Mouse (Mus musculus) kidney, postnatal 0 days (tissue): ENCODE results near the gene C1qtnf1. TPM values are rescaled to one million over a fixed set of nuclear protein-coding genes. Genes with fewer than 3 reads are reported as not detected.

Source experiments
- ATAC-seq: fragments of 200-750 bp; cut with Nextera tagmentation; replicated peaks from 2 replicates; pipeline ENCODE4 v1.8.0; 2017; ENCODE audit warnings: low read depth, moderate number of reproducible peaks, moderate TSS enrichment, moderate library complexity; ENCODE audit not compliant: low FRiP score
- DNase-seq: peaks from one replicate; pipeline ENCODE4 v3.0.0-alpha.2; 2016; ENCODE audit warnings: low spot score
- H3K27ac ChIP-seq: fragments of 300-500 bp; sonication (generic); 2 replicates; pipeline ENCODE4 v1.5.1; 2014; ENCODE audit warnings: mild to moderate bottlenecking
- H3K27me3 ChIP-seq: fragments of 300-500 bp; sonication (generic); 2 replicates; pipeline ENCODE4 v1.6.1; 2014; ENCODE audit warnings: low read length, mixed read lengths; ENCODE audit not compliant: insufficient read depth
- H3K36me3 ChIP-seq: fragments of 300-500 bp; sonication (generic); 2 replicates; pipeline ENCODE4 v1.6.1; 2014; ENCODE audit warnings: low read length, mixed read lengths; ENCODE audit not compliant: insufficient read depth
- H3K4me1 ChIP-seq: fragments of 300-500 bp; sonication (generic); replicated peaks from 2 replicates; pipeline ENCODE4 v1.6.1; 2014; ENCODE audit warnings: antibody characterized with exemption, low read length, mixed read lengths; ENCODE audit not compliant: insufficient read depth
- H3K4me2 ChIP-seq: fragments of 300-500 bp; sonication (generic); 2 replicates; pipeline ENCODE4 v1.6.1; 2014; ENCODE audit warnings: mild to moderate bottlenecking, low read length, moderate library complexity, mixed read lengths
- H3K4me3 ChIP-seq: fragments of 300-500 bp; sonication (generic); replicated peaks from 2 replicates; pipeline ENCODE4 v1.5.1; 2014; ENCODE audit warnings: low read depth, low read length
- H3K9ac ChIP-seq: fragments of 300-500 bp; sonication (generic); 2 replicates; pipeline ENCODE4 v1.6.1; 2014; ENCODE audit warnings: low read depth, low read length
- H3K9me3 ChIP-seq: fragments of 300-500 bp; sonication (generic); replicated peaks from 2 replicates; pipeline ENCODE4 v1.6.1; 2016; ENCODE audit warnings: low read length, inconsistent platforms, mixed read lengths
- CTCF ChIP-seq: IDR thresholded peaks from 2 replicates; pipeline ENCODE4 v1.5.1; 2016; ENCODE audit warnings: antibody characterized with exemption, low read depth, mild to moderate bottlenecking, moderate library complexity
- WGBS: fragments of 180-500 bp; shearing (Covaris S2); extraction: QIAGEN DNeasy Blood & Tissue Kit; methylation state at CpG from one replicate; pipeline ENCODE4 v1.1.7; 2014; 5-methylcytosine and 5-hydroxymethylcytosine counted together
- polyA plus RNA-seq: library from polyadenylated mRNA; unstranded; fragments of >200 nt; fragmentation: Nextera tagmentation; extraction: Ambion mirVana; gene quantifications from 2 replicates; pipeline ENCODE4 v1.2.1, GENCODE M21; 2015

Gene C1qtnf1
- polyA plus RNA-seq, 1 experiment from 2014 or later, result 15.0 TPM

GRCm38 (mm10) chr11:118420261-118420660 lies 7.7 kb upstream of the C1qtnf1 start:
- TF ChIP-seq CTCF, result no peak
- Histone ChIP-seq H3K9ac (no peak overlapping the region), H3K4me3 (no peak overlapping the region), H3K36me3 (peaks cover 4% of the 10 kb centered on the region; the same call in 1 of the 2 replicates), H3K4me2 (no peak overlapping the region), H3K27me3 (no peaks in the 10 kb centered on the region), H3K27ac (no peak overlapping the region), H3K4me1 (peaks cover 17% of the 10 kb centered on the region; the same call in 1 of the 2 replicates), H3K9me3 (no peaks in the 10 kb centered on the region)
- WGBS, result 77% methylated on average over 7 of the region's 7 CpGs
- DNase-seq, result no peak
- no peak for ATAC-seq

- ATAC-seq (no peak), DNase-seq (peak; percentile 94)
- H3K27ac ChIP-seq, result no peak overlapping the region
- H3K4me1 ChIP-seq, result peaks cover 10% of the 10 kb centered on the region; the same call in 1 of the 2 replicates
- H3K9ac ChIP-seq, result no peak overlapping the region; the same call in 1 of the 2 replicates
- 7% methylated on average over 18 of the region's 18 CpGs for WGBS
- no peak overlapping the region for H3K4me3 ChIP-seq
- peak overlapping the region; percentile 38 for H3K4me2 ChIP-seq
- H3K9me3 ChIP-seq, result no peaks in the 10 kb centered on the region
- H3K36me3 ChIP-seq, result no peaks in the 10 kb centered on the region
- peak; percentile 92 for TF ChIP-seq CTCF
- no peaks in the 10 kb centered on the region for H3K27me3 ChIP-seq
Measured at GRCm38 (mm10) chr11:118423266-118423971, 4.6 kb upstream of the C1qtnf1 start.

GRCm38 (mm10) chr11:118424621-118425335 lies 3.2 kb upstream of the C1qtnf1 start:
- Histone ChIP-seq H3K9me3 (no peaks in the 10 kb centered on the region), H3K4me2 (no peak overlapping the region), H3K4me1 (peaks cover 10% of the 10 kb centered on the region; the same call in 1 of the 2 replicates), H3K27me3 (no peaks in the 10 kb centered on the region), H3K36me3 (no peaks in the 10 kb centered on the region), H3K4me3 (no peak overlapping the region), H3K27ac (peak overlapping the region; percentile 25; the same call in 1 of the 2 replicates), H3K9ac (no peak overlapping the region)
- TF ChIP-seq CTCF, result peak; percentile 34
- WGBS, result 36% methylated on average over 13 of the region's 13 CpGs
- 0 out of 2 replicates have a peak, but pooled peaks have one; percentile 30 for ATAC-seq
- peak; percentile 65 for DNase-seq

GRCm38 (mm10) chr11:118426765-118427164 lies 1.2 kb upstream of the C1qtnf1 start:
- DNase-seq, result no peak
- Histone ChIP-seq H3K4me1 (peaks cover 14% of the 10 kb centered on the region; the same call in 1 of the 2 replicates), H3K27me3 (no peaks in the 10 kb centered on the region), H3K27ac (no peak overlapping the region), H3K4me3 (no peak overlapping the region), H3K36me3 (no peaks in the 10 kb centered on the region), H3K4me2 (no peak overlapping the region), H3K9me3 (no peaks in the 10 kb centered on the region), H3K9ac (no peak overlapping the region)
- TF ChIP-seq CTCF, result no peak
- 79% methylated on average over 5 of the region's 5 CpGs for WGBS
- no peak for ATAC-seq

GRCm38 (mm10) chr11:118427266-118427779 lies 680 bp upstream of the C1qtnf1 start:
- WGBS, result 43% methylated on average over 3 of the region's 3 CpGs

GRCm38 (mm10) chr11:118428460-118428868 lies 461 bp downstream of the C1qtnf1 start:
- WGBS, result 3% methylated on average over 11 of the region's 11 CpGs
- H3K4me3 ChIP-seq, result peak overlapping the region; percentile 26
- no peaks in the 10 kb centered on the region for H3K36me3 ChIP-seq
- no peaks in the 10 kb centered on the region for H3K27me3 ChIP-seq
- H3K9ac ChIP-seq, result peak overlapping the region; percentile 50
- ATAC-seq, result peak; percentile 19; the same call in 1 of the 2 replicates
- H3K4me2 ChIP-seq, result peak overlapping the region; percentile 56
- TF ChIP-seq CTCF, result no peak
- H3K27ac ChIP-seq, result peak overlapping the region; percentile 64
- no peaks in the 10 kb centered on the region for H3K9me3 ChIP-seq
- peak; percentile 59 for DNase-seq
- H3K4me1 ChIP-seq, result peaks cover 14% of the 10 kb centered on the region; the same call in 1 of the 2 replicates

More at GRCm38 (mm10) chr11:118427266-118427779, 680 bp upstream of the C1qtnf1 start:
- TF ChIP-seq CTCF, result no peak
- no peaks in the 10 kb centered on the region for H3K9me3 ChIP-seq
- no peak overlapping the region for H3K4me3 ChIP-seq
- peaks cover 14% of the 10 kb centered on the region; the same call in 1 of the 2 replicates for H3K4me1 ChIP-seq
- no peak overlapping the region for H3K27ac ChIP-seq
- H3K9ac ChIP-seq, result no peak overlapping the region
- DNase-seq (no peak), ATAC-seq (no peak)
- H3K4me2 ChIP-seq, result no peak overlapping the region; the same call in 1 of the 2 replicates
- H3K36me3 ChIP-seq, result no peaks in the 10 kb centered on the region
- no peaks in the 10 kb centered on the region for H3K27me3 ChIP-seq
